8 mouse cellular contexts compared by ENCODE assay signal in genomic region chrX:95444776-95445111, GRCm38 (mm10). TPM values are rescaled to one million over a fixed set of nuclear protein-coding genes. Genes with fewer than 3 reads are reported as not detected.
A peak's percentile ranks its signal among the peaks of the same experiment; 100 is the strongest.
DNase-seq lines count a peak whose midpoint lies in the region; ATAC-seq and TF ChIP-seq lines count a peak whose summit lies in the region.

TSS of gene Amer1 (minus strand) at chrX:95444872.

- H3K4me3 ChIP-seq in bone marrow, adult 2 months (replicated peaks; ENCODE audit: control insufficient read depth, low read depth, low read length) = peak within 1 kb of the TSS; percentile 80
- peak within 1 kb of the TSS; percentile 61 for H3K4me3 ChIP-seq in embryonic facial prominence, embryonic 15.5 days (replicated peaks)
- H3K4me3 ChIP-seq in heart, embryonic 10.5 days = peak within 1 kb of the TSS; percentile 66
- H3K4me3 ChIP-seq in kidney, embryonic 15.5 days (replicated peaks) = peak within 1 kb of the TSS; percentile 61

- 21% methylated on average over 19 of the region's 19 CpGs for WGBS in bone marrow, adult 2 months
- WGBS in embryonic facial prominence, embryonic 15.5 days = 18% methylated on average over 19 of the region's 19 CpGs
- 17% methylated on average over 19 of the region's 19 CpGs for WGBS in heart, embryonic 10.5 days
- WGBS in kidney, embryonic 15.5 days = 20% methylated on average over 19 of the region's 19 CpGs

- no peaks in the 10 kb centered on the region for H3K36me3 ChIP-seq in embryonic facial prominence, embryonic 15.5 days
- no peaks in the 10 kb centered on the region for H3K36me3 ChIP-seq in heart, embryonic 10.5 days
- no peaks in the 10 kb centered on the region for H3K36me3 ChIP-seq in kidney, embryonic 15.5 days

- no peak for TF ChIP-seq POLR2A in bone marrow, adult 2 months (IDR thresholded peaks at IDR 0.05; ENCODE audit: borderline replicate concordance, control insufficient read depth, low read depth, low read length)

- H3K27ac ChIP-seq in bone marrow, adult 2 months (ENCODE audit: control insufficient read depth, insufficient read depth, low read depth, low read length, poor library complexity) = peak within 1 kb of the TSS; percentile 63; the same call in 1 of the 2 replicates
- H3K27ac ChIP-seq in embryonic facial prominence, embryonic 15.5 days (replicated peaks) = peak within 1 kb of the TSS; percentile 86
- H3K27ac ChIP-seq in heart, embryonic 10.5 days = peak within 1 kb of the TSS; percentile 87
- peak within 1 kb of the TSS; percentile 90 for H3K27ac ChIP-seq in kidney, embryonic 15.5 days

- H3K9me3 ChIP-seq in embryonic facial prominence, embryonic 15.5 days (replicated peaks) = no peaks in the 10 kb centered on the region
- no peaks in the 10 kb centered on the region for H3K9me3 ChIP-seq in heart, embryonic 10.5 days
- H3K9me3 ChIP-seq in kidney, embryonic 15.5 days (replicated peaks) = no peaks in the 10 kb centered on the region

- peak within 1 kb of the TSS; percentile 57 for H3K4me2 ChIP-seq in embryonic facial prominence, embryonic 15.5 days (replicated peaks)
- peak within 1 kb of the TSS; percentile 61 for H3K4me2 ChIP-seq in kidney, embryonic 15.5 days

- peak; percentile 96 for ATAC-seq in embryonic facial prominence, embryonic 15.5 days (ENCODE audit: insufficient number of reproducible peaks, low FRiP score, low TSS enrichment, low read depth)
- ATAC-seq in kidney, embryonic 15.5 days (replicated peaks; ENCODE audit: low FRiP score) = peak; percentile 97
- peak; percentile 97 for ATAC-seq in monocyte, adult 5-6 weeks (replicated peaks; ENCODE audit: insufficient number of reproducible peaks, low FRiP score, low TSS enrichment, poor library complexity, severe bottlenecking)

- no peaks in the 10 kb centered on the region for H3K27me3 ChIP-seq in embryonic facial prominence, embryonic 15.5 days
- no peaks in the 10 kb centered on the region for H3K27me3 ChIP-seq in heart, embryonic 10.5 days (ENCODE audit: insufficient read depth, poor library complexity, severe bottlenecking)
- peaks cover 7% of the 10 kb centered on the region; the same call in 1 of the 2 replicates for H3K27me3 ChIP-seq in kidney, embryonic 15.5 days

- H3K9ac ChIP-seq in embryonic facial prominence, embryonic 15.5 days = 0 out of 2 replicates have a peak within 1 kb of the TSS, but pooled peaks have one; percentile 23
- H3K9ac ChIP-seq in kidney, embryonic 15.5 days = peak within 1 kb of the TSS; percentile 50

- peaks cover 1% of the 10 kb centered on the region for H3K4me1 ChIP-seq in bone marrow, adult 2 months (ENCODE audit: control insufficient read depth, insufficient read depth, low read length)
- H3K4me1 ChIP-seq in embryonic facial prominence, embryonic 15.5 days = 0 out of 2 replicates have a peak, but pooled peaks cover 7% of the 10 kb centered on the region
- no peaks in the 10 kb centered on the region for H3K4me1 ChIP-seq in heart, embryonic 10.5 days
- 0 out of 2 replicates have a peak, but pooled peaks cover 6% of the 10 kb centered on the region for H3K4me1 ChIP-seq in kidney, embryonic 15.5 days

- no peak for TF ChIP-seq CTCF in bone marrow, adult 2 months (IDR thresholded peaks at IDR 0.05; ENCODE audit: control insufficient read depth, insufficient read depth, low read length)

- DNase-seq in 416B (ENCODE audit: low read depth) = peak; percentile 94
- peak; percentile 96 for DNase-seq in heart, embryonic 10.5 days (ENCODE audit: low spot score)
- DNase-seq in liver = peak; percentile 88
- DNase-seq in spleen, postnatal 4 days (ENCODE audit: low spot score in 2 of 2) = peak; percentile 82 to 84

RNA-seq across cellular contexts. Expression of gene Amer1, which starts in this region (rescaled TPM):
- 1.8 and 2.6 TPM in 2 replicates for polyA plus RNA-seq in bone marrow, adult 2 months (2011; ENCODE audit: insufficient read depth, insufficient read length, low replicate concordance, missing spikeins)
- polyA plus RNA-seq in embryonic facial prominence, embryonic 15.5 days (2015; fragmentation: Nextera tagmentation; extraction: Ambion mirVana) = 11.5 and 11.6 TPM in 2 replicates
- polyA plus RNA-seq in heart, embryonic 10.5 days (2016; fragmentation: Nextera tagmentation; extraction: Ambion mirVana) = 8.7 and 12.1 TPM in 2 replicates
- 10.0 and 11.1 TPM in 2 replicates for polyA plus RNA-seq in kidney, embryonic 15.5 days (2015; fragmentation: Nextera tagmentation; extraction: Ambion mirVana)
- total RNA-seq in monocyte, adult 5-6 weeks (2017) = 3.5 to 6.6 TPM (median 5.4 TPM) in 3 replicates

Comparison
In these comparisons a context has a peak if more than half of its experiments do, and no peak if none do; other contexts are left out.
1. Peak in every context shown above with its lines: DNase-seq, ATAC-seq, H3K4me3 ChIP-seq and H3K27ac ChIP-seq.